Mouse (Mus musculus) thymus, postnatal 10 days (tissue): ENCODE data around the gene Atp13a3.

Experiments used
- DNase-seq, 2 experiments: peaks; one replicate each; pipeline ENCODE4 v3.0.0; 2021; ENCODE audit warnings: low spot score in 2 of 2

Atp13a3 gene

DNA sequence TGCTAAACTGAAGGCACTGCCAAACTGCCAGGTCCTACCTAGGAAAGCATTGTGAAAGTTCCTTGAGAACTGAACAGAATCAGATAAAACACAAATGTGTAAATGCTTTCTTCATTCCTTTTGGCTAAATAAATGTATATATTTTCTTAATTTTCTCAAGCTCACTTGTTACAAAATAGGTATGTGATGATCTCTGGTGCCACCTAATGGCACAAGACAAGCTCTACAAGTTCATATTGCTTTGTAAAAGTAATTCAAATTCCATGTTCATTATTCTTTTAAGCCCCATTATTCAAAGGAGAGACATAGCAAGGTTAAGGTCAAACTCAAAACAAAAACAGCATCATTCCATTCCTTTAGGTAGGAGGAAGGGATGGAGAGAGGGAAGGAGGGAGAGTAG, 91.5 kb downstream of the Atp13a3 start:
- DNase-seq = no peak

DNA sequence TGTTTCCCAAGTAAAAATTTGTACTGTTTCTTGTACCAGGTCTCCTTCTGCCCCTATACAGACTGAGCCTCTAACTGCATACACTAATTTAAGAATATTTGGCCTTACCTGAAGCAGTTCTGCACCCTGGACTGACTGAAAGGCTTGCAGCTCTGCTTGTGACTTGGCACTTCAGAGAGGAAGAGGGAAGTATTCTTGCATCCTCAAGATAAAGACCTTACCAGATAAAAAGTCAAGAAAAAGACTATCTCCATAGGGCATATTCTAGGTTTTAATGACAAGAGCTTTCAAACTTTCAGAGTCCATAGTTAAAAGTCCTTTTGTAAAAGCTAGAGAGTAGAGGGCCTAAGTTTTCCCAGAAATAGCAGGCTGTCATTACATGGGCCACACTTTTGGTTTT, 95.1 kb downstream of the Atp13a3 start, which contains the start of gene Gp5:
Gp5 (minus strand) TSS at position 133 of the 400 bp plus-strand sequence.
- DNase-seq = no peak

DNA sequence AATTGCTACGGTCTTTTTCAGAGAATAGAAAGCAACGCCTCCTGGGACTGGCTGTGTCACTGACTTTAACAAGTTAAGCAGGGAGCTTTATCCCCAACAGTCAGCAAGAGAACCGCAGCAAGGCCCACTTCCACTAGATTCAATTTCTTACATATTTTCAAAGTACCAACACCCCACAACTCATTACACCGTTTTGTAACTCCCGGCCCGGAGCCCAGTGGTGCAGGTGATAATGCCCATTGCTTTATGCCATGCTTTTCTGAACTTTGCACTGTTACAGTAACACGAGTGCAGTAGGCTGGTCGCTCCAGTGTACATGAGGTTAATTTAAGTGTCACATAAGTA, 95.6 kb downstream of the Atp13a3 start:
- no peak for DNase-seq

- no peak for DNase-seq
These were observed 96.2 kb downstream of the Atp13a3 start for GRCm38 (mm10) chr16:30309395-30310170.

DNA sequence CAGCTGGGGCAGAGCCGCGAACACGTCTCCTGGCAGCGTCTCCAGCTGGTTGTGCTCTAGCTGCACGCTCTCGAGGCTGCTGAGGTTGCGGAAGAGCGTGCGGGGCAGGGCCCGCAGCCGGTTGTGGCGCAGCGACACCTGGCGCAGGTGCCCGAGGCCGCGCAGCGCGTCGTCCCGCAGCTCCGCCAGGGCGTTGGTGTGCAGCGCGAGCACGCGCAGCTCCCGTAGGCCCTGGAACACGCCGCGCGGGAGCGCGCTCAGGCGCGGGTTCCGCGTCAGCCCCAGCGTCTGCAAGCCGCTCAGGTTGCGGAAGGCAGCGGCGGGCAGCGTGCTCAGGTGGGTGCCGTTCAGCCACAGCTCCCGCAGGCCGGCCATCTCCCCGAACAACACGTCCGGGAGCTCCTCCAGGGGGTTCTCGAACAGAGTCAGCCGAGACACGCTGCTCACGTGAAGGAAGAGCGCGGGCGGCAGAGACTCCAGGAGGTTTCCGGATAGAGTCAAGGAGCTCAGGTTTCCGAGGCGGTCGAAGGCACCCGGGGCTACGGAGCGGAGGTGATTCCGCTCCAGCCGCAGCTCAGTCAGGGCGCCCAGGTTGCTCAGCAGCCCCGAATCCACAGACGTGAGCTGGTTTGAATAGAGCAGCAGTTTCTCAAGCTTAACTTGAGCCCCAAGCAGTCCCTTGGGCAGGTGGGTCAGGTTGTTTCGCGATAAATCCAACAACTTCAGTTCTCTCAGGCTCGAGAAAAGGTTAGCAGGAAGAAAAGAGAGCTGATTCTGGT, 97.0 kb downstream of the Atp13a3 start:
- peak in 1 of 2 experiments; percentile 33 for DNase-seq

GRCm38 (mm10) chr16:30307961-30308615, 97.7 kb downstream of the Atp13a3 start:
- no peak for DNase-seq

DNA sequence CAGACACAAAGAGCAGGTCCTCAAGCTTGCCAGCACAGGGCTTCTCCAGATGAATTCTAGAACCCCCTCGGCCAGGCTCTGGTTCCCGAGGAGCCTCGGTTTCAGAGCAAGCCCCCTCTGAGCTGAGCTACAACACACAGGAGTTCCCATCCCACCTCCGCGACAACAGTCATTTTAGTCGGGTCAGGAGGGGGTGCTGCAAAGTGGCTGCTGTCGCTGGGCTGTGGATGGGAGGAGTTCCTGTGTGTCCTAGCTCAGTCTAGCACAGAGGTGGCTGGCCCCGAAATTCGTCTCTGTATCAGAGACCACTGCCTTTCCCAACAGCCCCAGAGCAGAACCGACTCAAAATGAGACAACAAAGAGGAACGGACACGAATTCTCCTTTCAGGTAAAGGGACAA, 98.5 kb downstream of the Atp13a3 start:
- no peak for DNase-seq

GRCm38 (mm10) chr16:30306102-30306501, 99.7 kb downstream of the Atp13a3 start:
- no peak for DNase-seq

DNA sequence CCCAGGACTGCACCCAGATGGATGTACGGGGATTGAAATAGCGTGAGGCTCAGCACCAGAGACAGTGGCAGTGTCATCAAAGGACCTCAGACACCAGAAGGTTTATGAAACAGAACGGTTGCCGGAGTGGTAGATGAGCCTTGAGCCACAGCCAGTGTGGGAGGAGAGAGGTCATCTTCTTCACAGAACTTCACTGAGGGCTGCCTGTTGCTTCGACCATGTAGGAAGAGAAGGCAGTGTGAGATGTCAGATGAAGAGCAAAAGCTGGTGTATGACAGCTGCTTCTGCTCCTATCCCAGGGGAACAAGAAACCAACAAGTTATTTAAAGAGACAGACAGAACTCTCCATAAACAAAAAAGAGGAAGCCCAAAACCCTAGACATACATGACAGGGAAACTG, 101.5 kb downstream of the Atp13a3 start:
- no peak for DNase-seq

DNA sequence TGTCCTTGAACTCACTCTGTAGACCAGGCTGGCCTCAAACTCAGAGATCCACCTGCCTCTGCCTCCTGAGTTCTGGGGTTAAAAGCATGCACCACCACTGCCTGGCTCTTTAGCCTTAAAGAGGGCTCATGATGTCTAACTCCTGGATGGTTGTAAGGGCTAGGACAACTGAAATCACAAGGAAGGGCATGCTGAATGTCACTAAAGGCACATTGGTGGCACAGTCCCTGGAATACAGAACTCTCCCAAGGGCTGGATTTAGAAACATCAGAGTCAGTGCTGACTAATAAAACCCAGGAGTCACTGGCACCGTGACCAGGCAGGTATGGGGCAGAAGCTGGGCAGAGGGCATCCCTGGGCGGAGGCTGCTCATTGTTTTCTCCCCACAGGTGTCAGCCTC, 102.4 kb downstream of the Atp13a3 start:
- no peak for DNase-seq

DNA sequence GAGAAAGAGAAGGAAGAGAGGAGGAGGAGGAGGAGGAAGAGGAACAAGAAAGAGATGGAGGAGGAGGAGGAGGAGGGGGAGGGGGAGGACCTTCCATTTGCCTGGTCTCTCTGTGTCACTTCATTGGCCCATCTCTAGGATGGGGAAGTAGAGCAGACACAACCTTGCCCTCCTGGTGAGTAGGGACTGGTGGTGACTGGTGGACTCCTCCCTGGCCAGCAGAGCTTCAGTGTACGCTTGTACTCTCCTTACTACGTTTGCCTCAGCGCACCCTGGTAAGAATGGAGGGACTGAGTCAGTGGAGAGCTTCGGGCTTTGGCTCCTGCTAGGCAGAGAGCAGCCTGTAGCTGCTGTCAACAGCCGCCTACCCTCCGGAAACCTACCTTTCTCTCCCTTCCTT, 103.1 kb downstream of the Atp13a3 start:
- DNase-seq = no peak

DNA sequence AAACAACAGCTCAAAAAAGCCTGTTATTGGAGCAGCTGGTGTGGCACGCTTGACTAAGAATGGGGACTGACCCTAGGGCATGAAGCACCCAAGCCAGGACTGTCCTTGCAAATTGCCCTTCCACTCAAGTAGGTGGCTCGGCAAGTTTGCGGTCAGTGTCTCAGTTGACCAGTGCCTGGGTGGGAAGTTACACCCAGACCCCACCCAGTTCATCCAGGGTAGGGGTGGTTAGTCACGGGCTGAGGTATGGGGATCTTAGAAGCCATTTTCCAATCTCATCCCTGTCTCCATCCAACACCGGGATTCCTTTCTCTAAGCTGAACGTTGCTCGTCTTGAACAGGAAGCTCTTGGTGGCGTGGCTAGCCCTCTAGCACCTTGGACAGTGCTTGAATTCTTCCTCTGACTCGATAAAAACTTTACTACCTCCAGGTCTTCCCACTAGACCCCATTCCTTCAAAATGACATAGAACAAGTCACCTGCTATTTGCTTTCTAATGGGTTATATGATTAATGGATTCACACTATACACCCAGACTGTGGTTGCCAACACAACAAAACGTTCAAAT, 106.0 kb downstream of the Atp13a3 start:
- DNase-seq = no peak

DNA sequence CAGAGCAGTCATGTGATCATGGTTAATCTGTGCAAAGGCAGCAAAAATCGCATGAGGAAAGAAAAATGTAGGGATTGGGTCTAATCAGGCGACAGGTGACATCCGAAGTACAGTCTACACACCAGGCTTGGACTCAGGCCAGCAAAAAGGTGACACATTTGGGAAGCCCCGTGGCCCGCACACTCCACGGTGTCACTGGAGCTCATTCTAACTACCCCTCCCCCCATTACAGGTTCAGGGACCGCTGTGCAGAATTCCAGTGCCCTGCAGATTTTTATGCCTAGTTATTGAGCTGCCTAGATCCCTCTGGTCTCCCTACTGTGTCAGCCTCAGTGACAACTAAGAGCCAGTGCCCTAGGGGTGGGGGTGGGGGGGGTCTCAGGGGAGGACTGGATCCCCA, 108.3 kb downstream of the Atp13a3 start:
- no peak for DNase-seq

DNA sequence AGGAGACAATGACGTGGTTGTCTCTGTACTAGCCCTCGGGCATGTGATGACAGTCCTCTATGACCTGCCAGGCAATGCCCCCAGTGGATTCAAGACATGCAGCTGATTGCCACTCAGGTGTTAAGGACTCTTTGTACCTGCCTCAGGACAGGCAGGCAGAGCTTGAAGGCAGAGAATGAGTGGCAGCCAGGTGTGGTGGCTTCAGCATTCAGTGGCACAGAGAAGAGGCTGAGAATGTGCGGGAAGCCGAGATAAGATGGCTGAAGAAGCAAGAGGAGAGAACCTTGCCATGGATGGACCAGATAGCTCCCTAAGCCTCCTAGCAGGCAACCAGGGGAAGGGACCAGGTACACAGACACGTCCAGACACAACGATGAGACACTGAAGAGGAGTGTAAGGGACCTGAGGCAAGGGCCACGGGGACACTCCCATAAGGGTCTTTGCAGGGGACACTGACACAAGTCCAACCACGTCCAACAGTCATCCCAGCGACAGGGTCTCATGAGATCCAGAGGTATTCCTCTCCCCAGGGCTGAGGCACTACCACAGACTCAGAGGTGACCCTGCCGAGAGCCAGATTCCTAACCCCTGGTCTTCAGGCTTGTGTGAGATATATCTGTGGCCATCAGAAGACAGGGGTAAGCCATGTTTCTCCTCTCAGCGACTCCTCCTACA, 109.0 kb downstream of the Atp13a3 start:
- DNase-seq = no peak

DNA sequence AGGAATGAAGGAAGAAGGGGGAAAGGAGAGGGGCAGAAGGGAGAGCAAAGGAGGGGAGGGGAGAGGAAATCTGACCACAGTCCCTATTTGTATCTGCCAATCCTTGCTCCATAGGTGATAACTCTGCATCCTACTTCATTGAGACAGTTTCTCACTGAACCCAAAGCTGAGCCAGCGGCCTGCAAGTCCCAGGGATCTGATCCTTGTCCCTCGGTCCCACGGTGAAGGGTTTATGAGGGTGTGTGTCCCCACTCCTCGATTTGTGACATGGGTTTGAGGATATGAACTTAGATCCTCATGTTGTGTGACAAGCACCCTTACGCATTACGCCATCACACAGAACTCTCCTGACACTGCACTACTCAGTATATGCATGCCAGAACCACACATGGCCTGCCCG, 110.7 kb downstream of the Atp13a3 start:
- DNase-seq = no peak

DNA sequence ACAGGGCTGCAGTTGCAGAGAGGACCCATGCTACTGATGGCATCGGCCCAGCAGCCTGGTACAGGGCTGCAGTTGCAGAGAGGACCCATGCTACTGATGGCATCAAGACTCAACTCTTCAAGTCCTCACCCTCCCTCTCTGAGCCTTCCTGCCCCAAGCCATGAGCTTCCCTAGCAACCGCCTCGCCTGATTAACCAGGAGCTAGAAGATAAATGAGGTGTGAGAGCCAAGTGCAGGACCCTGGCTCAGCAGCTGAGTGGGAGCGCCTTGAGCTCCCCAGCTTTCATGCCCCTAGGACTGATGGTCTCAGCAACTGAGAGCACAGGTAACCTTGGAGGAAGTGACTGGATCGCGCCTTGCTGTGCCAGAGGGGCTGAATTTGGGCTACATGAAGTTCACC, 115.3 kb downstream of the Atp13a3 start:
- DNase-seq = no peak

DNA sequence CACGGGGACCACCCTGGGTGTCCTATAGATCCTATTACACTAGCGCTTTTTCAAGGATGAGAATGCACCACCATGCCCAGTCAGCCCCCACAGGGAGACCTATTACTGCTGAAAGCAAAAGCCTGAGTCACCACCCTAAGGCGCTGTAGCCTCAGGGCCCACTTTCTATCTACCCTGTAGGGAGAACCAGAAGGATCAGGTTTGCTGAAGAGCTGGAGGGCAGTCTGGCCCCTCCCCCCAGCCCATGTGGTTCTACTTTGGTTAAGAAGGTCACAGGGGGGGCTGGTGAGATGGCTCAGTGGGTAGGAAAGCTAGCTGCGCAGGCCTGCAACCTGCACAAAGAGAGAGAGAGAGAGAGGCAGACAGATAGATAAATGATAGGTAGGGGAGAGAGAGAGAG, 120.1 kb downstream of the Atp13a3 start:
- no peak for DNase-seq

DNA sequence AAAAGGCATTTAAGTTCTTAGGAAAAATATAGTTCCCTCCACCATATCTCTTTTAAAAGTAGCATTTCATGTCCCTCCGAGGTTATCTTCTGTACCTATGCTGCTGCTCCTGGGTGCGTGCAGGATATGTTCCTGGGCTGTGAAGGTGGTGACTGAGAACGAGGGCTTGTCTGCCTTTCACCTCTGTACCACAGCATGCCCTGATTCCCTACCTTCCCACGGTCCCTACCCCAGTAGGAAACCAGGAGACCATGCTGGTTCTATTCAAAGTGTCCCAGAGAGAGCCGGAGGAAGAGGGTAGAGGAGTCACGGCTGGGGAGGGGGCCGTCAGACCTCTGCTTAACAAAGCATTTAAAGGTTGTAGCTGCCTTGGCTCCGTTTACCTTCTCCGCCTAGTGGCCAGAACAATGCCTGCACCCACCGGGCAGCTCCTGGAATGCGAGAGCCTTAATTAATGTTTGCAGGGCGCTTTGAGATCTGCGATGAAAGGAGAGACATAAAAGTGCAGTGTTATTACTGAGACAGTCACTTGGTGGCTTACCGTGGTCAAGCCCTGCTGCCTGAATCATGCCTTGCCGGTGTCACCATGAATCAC, 121.9 kb downstream of the Atp13a3 start:
- peak in 1 of 2 experiments; percentile 60 for DNase-seq

DNA sequence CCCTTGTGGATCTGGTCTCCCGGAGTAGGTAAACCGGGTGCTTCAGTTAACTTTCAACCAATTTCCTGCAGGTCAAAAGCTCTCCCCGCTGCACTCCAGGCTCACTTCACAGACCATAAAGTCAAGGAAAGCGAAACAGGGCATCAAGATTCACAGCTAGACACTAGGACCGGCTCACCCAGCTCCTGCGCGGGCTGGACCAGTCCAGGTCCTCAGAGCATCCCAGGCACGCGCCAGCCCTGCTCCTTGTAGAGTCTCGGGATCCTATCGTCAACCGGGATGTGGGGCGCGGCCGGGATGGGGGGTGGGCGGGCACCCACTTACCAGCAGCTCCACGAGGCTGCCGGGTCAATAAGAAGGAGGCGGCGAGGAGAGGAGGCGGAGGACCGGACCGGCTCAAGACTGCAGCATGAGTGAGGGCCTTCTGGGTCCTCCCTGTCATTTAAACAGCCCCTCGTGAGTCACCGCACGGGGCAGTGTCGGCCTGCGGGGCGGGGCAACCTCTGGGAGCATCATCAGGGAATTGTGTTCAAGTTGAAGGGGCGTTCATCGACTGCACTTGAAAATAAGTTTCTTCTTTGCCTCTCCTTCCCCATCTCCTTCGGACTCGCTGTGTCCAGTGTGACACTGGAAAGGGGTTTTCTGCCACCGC, 122.8 kb downstream of the Atp13a3 start, which contains the start of gene Lrrc15:
Lrrc15 (minus strand) TSS at position 413 of the 652 bp plus-strand sequence.
- no peak for DNase-seq

- no peak for DNase-seq
These were observed 125.0 kb downstream of the Atp13a3 start for GRCm38 (mm10) chr16:30280676-30281297.
